Mouse (Mus musculus) kidney, embryonic 15.5 days (tissue): ENCODE results near the gene Rce1. TPM values are rescaled to one million over a fixed set of nuclear protein-coding genes. Genes with fewer than 3 reads are reported as not detected.
"Not testable (repeated sequence)": the region's sequence is repeated elsewhere in the genome, so short reads cannot be mapped to it uniquely, and the experiment has no call there.

Experiments
- ATAC-seq: fragments of 200-750 bp; cut with Nextera tagmentation; replicated peaks from 2 replicates; pipeline ENCODE4 v1.8.0; 2017; ENCODE audit warnings: moderate TSS enrichment; ENCODE audit not compliant: low FRiP score
- H3K27ac ChIP-seq: fragments of 300-500 bp; sonication (generic); 2 replicates; pipeline ENCODE4 v1.5.1; 2015; ENCODE audit warnings: mild to moderate bottlenecking, inconsistent platforms
- H3K27me3 ChIP-seq: fragments of 300-500 bp; sonication (generic); 2 replicates; pipeline ENCODE4 v1.6.1; 2015; ENCODE audit warnings: inconsistent platforms
- H3K36me3 ChIP-seq: fragments of 300-500 bp; sonication (generic); 2 replicates; pipeline ENCODE4 v1.6.1; 2015; ENCODE audit warnings: inconsistent platforms
- H3K4me1 ChIP-seq: fragments of 300-500 bp; sonication (generic); 2 replicates; pipeline ENCODE4 v1.6.1; 2015; ENCODE audit warnings: inconsistent platforms
- H3K4me2 ChIP-seq: fragments of 300-500 bp; sonication (generic); 2 replicates; pipeline ENCODE4 v1.6.1; 2015; ENCODE audit warnings: moderate library complexity, mild to moderate bottlenecking, inconsistent platforms
- H3K4me3 ChIP-seq: fragments of 300-500 bp; sonication (generic); replicated peaks from 2 replicates; pipeline ENCODE4 v1.5.1; 2015; ENCODE audit warnings: mild to moderate bottlenecking, inconsistent platforms
- H3K9ac ChIP-seq: fragments of 300-500 bp; sonication (generic); 2 replicates; pipeline ENCODE4 v1.6.1; 2015; ENCODE audit warnings: mild to moderate bottlenecking, inconsistent platforms
- H3K9me3 ChIP-seq: fragments of 300-500 bp; sonication (generic); replicated peaks from 2 replicates; pipeline ENCODE4 v1.6.1; 2016; ENCODE audit warnings: inconsistent platforms
- WGBS: fragments of 180-500 bp; shearing (Covaris S2); methylation state at CpG from one replicate; pipeline ENCODE4 v1.1.7; 2015; ENCODE audit warnings: mixed read lengths; 5-methylcytosine and 5-hydroxymethylcytosine counted together
- microRNA-seq: library from miRNA; unstranded; fragments of <30 nt; microRNA quantifications from one replicate; pipeline ENCODE4, GENCODE M21; 2016
- polyA plus RNA-seq: library from polyadenylated mRNA; unstranded; fragments of >200 nt; fragmentation: Nextera tagmentation; extraction: Ambion mirVana; gene quantifications from 2 replicates; pipeline ENCODE4 v1.2.1, GENCODE M21; 2015

Rce1 gene
- polyA plus RNA-seq, 1 experiment from 2014 or later: 79.8 TPM

DNA sequence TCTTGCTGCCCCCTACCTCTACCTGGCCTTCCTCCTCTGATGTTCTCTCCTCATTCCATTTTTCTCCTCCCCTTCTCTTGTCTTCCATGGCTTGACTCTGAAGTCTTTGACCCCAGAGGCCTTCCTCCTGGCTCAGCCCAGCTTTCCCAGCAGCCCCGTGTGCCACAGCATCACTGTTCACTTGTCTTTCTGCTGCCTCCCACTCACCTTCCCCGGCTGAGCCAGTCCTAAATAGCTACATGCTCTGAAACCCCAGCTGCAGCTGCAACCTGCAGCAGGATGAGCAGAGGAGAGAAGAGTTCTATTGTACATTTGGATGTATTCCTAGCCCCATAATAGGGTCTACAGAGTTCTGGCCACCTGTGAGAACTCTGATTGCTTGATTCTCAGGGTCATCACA lies 38.0 kb downstream of the Rce1 start:
- no peaks in the 10 kb centered on the region for H3K36me3 ChIP-seq
- H3K27me3 ChIP-seq: no peaks in the 10 kb centered on the region
- 40% methylated on average over 2 of the region's 2 CpGs for WGBS
- H3K4me2 ChIP-seq: no peak overlapping the region
- H3K27ac ChIP-seq: no peak overlapping the region
- H3K4me1 ChIP-seq: peaks cover 2% of the 10 kb centered on the region; the same call in 1 of the 2 replicates
- ATAC-seq: no peak
- H3K4me3 ChIP-seq: no peak overlapping the region
- H3K9me3 ChIP-seq: no peaks in the 10 kb centered on the region
- H3K9ac ChIP-seq: no peak overlapping the region

DNA sequence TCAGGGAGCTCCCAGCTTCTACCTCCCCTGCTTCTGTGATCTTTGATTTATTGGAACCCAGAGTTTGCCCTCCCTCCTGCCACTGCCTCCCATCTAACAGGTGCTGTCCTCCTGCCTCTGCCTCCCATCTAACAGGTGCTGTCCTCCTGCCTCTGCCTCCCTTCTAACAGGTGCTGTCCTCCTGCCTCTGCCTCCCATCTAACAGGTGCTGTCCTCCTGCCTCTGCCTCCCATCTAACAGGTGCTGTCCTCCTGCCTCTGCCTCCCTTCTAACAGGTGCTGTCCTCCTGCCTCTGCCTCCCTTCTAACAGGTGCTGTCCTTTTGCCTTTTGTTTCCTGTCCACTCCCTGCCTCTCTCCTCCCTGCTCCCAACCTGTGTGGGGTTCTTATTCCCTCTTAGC lies 38.7 kb downstream of the Rce1 start:
- H3K27ac ChIP-seq, ATAC-seq: not testable (repeated sequence)

DNA sequence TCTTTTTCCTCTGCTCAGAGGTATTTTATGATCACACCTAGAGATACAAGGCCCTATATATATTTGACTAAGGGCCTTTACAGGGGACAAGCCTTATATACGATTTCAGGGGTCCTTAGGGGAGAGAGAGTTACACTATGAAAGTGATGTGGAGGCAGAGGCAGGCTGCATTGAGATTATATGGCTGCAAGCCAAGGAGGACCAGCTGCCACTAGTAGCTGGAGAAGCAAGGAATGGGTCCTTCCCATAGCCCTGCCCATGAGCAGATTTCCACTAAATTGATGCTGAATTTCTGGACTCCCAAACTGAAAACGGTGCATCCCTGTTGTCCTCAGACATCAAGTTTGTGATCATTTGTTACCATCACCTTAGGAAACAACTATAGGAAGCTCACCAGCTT lies 41.6 kb downstream of the Rce1 start:
- Histone ChIP-seq H3K4me3 (no peak overlapping the region), H3K9me3 (no peaks in the 10 kb centered on the region), H3K27ac (no peak overlapping the region), H3K27me3 (no peaks in the 10 kb centered on the region), H3K9ac (no peak overlapping the region), H3K36me3 (no peaks in the 10 kb centered on the region), H3K4me1 (no peaks in the 10 kb centered on the region), H3K4me2 (no peak overlapping the region)
- WGBS: 71% methylated on average over 2 of the region's 2 CpGs
- no peak for ATAC-seq

More for the DNA sequence above, 38.7 kb downstream of the Rce1 start:
- not testable (repeated sequence) for H3K4me3 ChIP-seq, H3K27me3 ChIP-seq, H3K36me3 ChIP-seq, H3K9ac ChIP-seq, H3K4me2 ChIP-seq, H3K9me3 ChIP-seq, H3K4me1 ChIP-seq

DNA sequence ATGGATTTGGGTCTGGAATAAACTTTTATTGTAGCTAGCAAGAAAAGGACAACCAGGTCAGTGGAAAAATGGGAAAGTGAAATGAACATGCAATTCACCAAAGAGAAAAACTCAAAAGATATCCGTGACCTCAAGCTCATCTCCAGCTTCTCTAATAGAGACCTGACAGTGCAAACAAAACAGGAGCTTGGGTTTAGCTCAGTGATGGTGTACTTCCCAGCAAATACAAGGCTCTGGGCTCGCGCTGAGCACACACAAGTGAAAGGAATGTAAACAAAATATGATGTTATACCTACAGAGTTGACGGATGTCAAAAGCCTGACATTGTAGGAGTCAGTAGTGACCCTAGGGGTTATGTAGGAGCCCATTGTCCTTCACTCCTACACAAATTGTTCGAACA lies 46.1 kb downstream of the Rce1 start:
- Histone ChIP-seq H3K4me2 (no peak overlapping the region), H3K27me3 (no peaks in the 10 kb centered on the region), H3K4me1 (no peaks in the 10 kb centered on the region), H3K4me3 (no peak overlapping the region), H3K9me3 (no peaks in the 10 kb centered on the region), H3K27ac (no peak overlapping the region), H3K9ac (no peak overlapping the region), H3K36me3 (no peaks in the 10 kb centered on the region)
- WGBS: 83% methylated on average over 5 of the region's 5 CpGs
- no peak for ATAC-seq

DNA sequence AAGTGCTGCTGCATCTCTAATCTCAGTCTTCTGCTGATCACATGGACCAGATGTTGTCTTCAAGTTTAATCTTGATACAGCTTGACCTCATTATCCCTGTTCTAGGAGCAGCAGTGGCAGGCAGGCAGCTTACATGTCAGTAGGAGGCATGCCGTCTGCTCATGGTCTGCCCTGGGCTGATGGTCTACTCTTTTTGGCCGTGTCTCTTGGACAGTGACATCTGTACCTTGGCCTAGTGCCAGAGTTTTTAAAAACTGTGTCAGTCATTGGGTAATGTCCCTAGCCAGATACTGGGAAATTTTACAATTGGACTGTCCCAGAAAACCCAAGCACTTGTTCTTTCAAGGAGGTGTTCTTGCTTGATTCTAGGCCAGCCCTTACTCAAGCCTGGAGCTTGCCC lies 46.6 kb downstream of the Rce1 start:
- Histone ChIP-seq H3K4me3 (no peak overlapping the region), H3K27me3 (no peaks in the 10 kb centered on the region), H3K4me2 (no peak overlapping the region), H3K9ac (no peak overlapping the region), H3K4me1 (no peaks in the 10 kb centered on the region), H3K27ac (no peak overlapping the region), H3K9me3 (no peaks in the 10 kb centered on the region), H3K36me3 (no peaks in the 10 kb centered on the region)
- ATAC-seq: no peak
- WGBS: 62% methylated on average over 2 of the region's 2 CpGs

DNA sequence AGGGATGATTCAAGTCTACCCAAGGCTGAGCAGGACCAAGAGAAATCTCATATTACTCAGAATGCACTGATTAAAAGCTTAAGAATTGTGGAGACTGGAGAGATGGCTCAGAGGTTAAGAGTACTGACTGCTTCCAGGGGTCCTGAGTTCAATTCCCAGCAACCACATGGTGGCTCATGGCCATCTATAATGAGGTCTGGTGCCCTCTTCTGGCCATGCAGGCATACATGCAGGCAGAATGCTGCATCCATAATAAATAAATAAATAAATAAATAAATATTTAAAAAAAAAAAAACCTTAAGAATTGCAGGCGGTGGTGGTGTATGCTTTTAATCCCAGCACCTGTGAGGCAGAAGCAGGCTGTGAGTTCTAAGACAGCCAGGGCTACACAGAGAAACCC lies 52.2 kb downstream of the Rce1 start:
- Histone ChIP-seq H3K36me3 (no peaks in the 10 kb centered on the region), H3K9me3 (no peaks in the 10 kb centered on the region), H3K9ac (no peak overlapping the region), H3K27me3 (no peaks in the 10 kb centered on the region), H3K4me3 (no peak overlapping the region), H3K4me1 (no peaks in the 10 kb centered on the region), H3K4me2 (no peak overlapping the region), H3K27ac (no peak overlapping the region)
- ATAC-seq: no peak
- WGBS: 93% methylated on average over 1 of the region's 1 CpGs

Small RNAs within 50 kb of the gene (microRNA-seq; reads per million reads assigned to microRNA genes)
- gene Mir6986: not detected

Other genes with a start within 250 kb of the Rce1 start
- 50.2 and 57.4 TPM in 2 replicates for gene Kdm2a, start 227.4 kb downstream of the Rce1 start, polyA plus RNA-seq
- 41.1 and 43.0 TPM in 2 replicates for gene Rhod, start 186.2 kb downstream of the Rce1 start, polyA plus RNA-seq
- gene Syt12, start 148.2 kb downstream of the Rce1 start, polyA plus RNA-seq: 2.7 and 2.9 TPM in 2 replicates
- 0.28 TPM in 1 of 2 replicates, not detected in the other for gene 2010003K11Rik, start 127.1 kb downstream of the Rce1 start, polyA plus RNA-seq
- 30.4 and 35.2 TPM in 2 replicates for gene Pcx, start 115.2 kb downstream of the Rce1 start, polyA plus RNA-seq
- gene Lrfn4, start 10.0 kb downstream of the Rce1 start, polyA plus RNA-seq: 6.6 and 7.7 TPM in 2 replicates
- 2.0 and 3.4 TPM in 2 replicates for gene Gm960, start 73.0 kb upstream of the Rce1 start, polyA plus RNA-seq
- 2.7 and 2.9 TPM in 2 replicates for gene Sptbn2, start 85.5 kb upstream of the Rce1 start, polyA plus RNA-seq
- 75.2 and 75.5 TPM in 2 replicates for gene Rbm4b, start 130.9 kb upstream of the Rce1 start, polyA plus RNA-seq
- 66.1 and 67.6 TPM in 2 replicates for gene Rbm4, start 168.3 kb upstream of the Rce1 start, polyA plus RNA-seq
- gene Gm21992, start 186.0 kb upstream of the Rce1 start, polyA plus RNA-seq: 38.2 and 40.3 TPM in 2 replicates
- gene Rbm14, start 186.0 kb upstream of the Rce1 start, polyA plus RNA-seq: 97.3 and 103 TPM in 2 replicates
- gene Ccs, start 213.7 kb upstream of the Rce1 start, polyA plus RNA-seq: 59.3 and 64.5 TPM in 2 replicates
- not detected in 2 replicates for gene Ccdc87, start 213.7 kb upstream of the Rce1 start, polyA plus RNA-seq
- 48.2 and 58.1 TPM in 2 replicates for gene Ctsf, start 229.5 kb upstream of the Rce1 start, polyA plus RNA-seq